Mouse (Mus musculus): ENCODE data around the gene Irak3.
"Not testable (repeated sequence)": the region's sequence is repeated elsewhere in the genome, so short reads cannot be mapped to it uniquely, and the experiment has no call there.

The Irak3 gene

GRCm38 (mm10) chr10:120162840-120163239 is 39.1 kb downstream of the Irak3 start:
- no peak for DNase-seq (ENCODE audit: low spot score)

GRCm38 (mm10) chr10:120160533-120160932 is 41.4 kb downstream of the Irak3 start:
- DNase-seq (ENCODE audit: low spot score): no peak

DNA sequence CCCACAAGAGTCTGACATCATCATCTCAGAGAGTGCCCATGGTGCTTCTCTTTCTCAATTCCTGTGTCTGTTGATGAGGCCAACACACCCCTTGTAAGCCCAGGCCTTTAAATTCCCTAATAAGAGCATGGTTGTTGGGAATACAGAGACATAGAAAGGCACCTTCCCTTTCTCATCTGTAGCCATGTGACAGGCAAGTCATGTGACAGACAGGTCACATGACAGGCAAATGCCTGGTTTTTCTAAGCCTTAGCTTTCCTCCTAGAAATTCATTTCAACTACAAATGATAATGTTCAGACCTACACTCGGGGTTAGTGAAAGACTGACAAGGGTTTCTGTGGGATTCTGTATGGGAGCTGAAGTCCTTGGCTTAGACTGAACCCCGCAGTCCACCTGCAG is 48.0 kb downstream of the Irak3 start:
- DNase-seq (ENCODE audit: low spot score): no peak

DNA sequence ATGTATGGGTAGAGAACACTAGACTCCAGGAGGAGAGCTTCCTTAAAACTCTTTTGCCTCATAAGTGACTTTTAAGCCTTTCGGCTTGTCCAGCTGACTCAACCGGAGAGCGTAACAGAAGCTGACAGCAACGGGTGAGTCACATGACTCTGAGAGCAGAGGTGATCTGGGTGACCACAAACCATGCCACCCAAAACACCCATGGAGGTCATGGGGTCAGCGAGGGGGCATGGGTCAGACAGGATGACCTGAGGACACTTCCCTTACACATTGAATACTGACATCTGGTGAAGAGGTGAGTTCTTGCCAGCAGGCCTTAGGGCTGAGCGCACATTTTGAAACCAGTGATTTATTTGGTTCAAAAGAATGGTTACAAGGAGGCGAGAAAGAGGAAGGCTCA is 50.3 kb downstream of the Irak3 start:
- DNase-seq (ENCODE audit: low spot score): no peak

- DNase-seq (ENCODE audit: low spot score): no peak
Observed at GRCm38 (mm10) chr10:120140916-120141516, 60.9 kb downstream of the Irak3 start.

DNA sequence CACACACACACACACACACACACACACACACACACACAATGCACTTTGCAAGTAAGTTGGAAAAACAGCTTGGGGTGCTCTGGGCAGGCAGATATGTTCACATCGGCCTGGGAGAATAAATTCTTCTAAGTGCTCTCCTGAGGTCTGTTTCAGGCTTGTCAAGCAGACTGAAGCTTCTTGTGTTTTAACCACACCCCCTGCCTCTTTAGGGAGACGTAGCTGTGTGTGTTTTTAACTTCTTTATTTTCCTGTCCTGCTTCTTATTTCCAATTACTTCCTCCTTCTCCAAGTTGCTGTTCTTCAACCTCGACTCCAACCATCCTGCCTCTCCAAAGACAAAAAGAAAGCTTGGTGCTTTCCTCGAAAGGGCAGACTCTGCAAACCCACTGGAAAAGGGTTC is 61.7 kb downstream of the Irak3 start:
- no peak for DNase-seq (ENCODE audit: low spot score)

DNA sequence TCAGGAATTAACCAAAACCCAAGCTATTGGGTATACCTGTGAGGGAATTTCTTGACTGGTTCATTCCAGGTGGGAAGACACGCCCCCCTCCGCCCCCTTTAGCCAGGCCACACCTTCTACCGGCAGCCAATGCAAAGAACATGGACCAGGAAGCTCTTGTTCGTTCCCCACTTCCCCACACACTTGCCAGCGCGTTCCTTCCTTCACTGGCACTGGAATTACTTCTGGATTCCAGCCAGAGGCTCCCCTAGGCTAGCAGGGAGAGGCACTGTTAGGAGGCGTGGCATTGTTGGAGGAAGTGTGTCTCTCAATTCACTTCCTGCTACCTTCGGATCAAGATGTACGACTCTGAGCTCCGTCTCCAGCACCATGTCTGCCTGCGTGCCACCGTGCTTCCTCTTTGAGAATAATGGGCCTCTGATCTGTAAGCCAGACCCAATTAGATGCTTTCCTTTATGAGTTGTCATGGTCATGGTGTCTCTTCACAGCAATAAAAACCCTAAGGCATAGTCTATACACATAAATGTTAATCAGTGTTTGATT is 65.8 kb downstream of the Irak3 start:
- DNase-seq (ENCODE audit: low spot score): no peak

DNA sequence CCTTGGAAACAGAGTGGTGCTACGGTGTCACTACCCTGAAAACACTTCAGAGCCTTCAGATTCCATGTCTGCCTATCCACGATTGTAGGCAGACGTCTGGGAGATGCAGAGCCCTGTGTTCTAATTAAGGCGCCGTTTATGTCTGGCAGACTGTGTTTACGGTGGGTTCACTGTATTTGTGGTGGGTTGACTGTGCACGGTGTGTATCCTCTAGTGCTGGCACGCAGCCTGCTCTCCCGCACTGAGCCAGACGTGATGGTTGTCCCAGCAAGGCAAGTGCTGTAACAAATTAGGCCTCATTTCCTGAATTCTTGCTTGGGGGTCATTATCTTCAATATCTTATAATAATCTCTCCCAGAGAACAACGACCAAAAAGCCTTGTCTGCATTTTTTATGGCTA is 68.2 kb downstream of the Irak3 start:
- DNase-seq (ENCODE audit: low spot score): no peak

DNA sequence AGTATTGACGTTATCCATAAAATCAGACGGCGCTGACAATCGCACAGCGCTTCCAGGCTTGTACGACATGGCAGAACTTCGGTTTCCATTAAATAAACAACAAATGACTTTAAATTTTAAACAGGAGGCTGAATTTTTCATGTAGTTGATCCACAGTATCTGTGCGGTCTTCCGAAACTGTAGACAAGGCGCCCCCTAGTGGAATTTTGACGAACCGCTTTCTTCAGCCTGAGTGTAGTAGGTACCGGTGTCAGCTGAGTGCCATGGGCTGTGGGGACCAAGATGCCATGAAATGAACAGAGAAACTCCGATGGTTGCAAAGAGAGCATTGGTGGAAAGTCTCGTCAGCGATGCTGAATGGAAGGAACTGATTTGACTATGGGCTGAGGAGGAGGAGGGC is 71.3 kb downstream of the Irak3 start:
- DNase-seq (ENCODE audit: low spot score): peak; percentile 24

DNA sequence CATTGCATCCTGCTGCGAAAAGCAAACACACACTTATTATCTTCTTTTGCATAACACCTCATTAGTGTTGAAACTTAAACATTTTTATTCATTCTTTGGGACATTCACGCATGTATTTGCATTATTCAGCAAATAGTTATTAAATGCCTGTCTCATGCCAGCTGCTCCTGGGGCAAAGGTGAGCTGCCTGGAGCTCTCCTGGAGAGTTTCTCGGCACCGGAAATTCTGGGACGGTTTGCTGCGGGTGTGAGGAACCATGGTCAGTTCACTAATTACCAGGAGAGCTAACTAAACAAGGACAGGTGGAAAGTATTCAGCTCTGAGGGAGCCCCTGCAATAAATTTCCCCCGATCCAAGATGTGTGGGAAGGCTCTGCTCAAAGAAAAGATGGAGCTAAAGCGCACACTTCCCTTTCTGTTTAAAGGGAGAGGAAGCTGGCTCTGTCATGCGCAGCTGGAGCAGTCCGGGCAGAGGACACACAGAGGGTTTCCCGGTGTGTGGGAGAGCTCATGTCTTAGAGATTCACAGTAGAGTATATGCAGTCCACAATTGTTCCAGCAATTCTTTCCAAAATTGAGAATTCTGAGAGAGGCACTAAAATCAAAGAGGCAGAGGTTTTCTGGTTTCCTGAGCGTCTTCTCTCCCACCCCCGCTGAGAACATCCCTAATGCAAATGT is 73.2 kb downstream of the Irak3 start:
- DNase-seq (ENCODE audit: low spot score): no peak

DNA sequence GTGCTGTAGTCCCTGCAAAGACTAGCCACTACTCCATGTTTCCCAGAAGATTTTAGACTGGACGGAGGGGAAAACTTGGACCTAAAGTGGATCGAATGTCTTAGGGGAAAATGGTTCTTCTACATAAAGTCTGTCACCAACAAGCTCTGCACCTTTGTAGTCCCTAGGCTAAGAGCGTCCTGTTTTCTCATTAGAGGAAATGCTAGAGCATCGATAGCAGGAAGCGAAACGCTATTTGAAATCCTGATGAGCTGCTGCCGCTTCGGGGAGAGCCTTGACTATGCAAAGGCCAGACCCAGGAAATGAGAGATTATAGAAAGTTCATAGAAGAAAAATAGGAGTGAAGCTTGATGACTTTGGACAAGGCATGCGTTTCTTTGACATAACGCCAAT is 76.5 kb downstream of the Irak3 start:
- DNase-seq (ENCODE audit: low spot score): no peak

GRCm38 (mm10) chr10:120124801-120125464 is 77.0 kb downstream of the Irak3 start:
- DNase-seq (ENCODE audit: low spot score): peak; percentile 84

DNA sequence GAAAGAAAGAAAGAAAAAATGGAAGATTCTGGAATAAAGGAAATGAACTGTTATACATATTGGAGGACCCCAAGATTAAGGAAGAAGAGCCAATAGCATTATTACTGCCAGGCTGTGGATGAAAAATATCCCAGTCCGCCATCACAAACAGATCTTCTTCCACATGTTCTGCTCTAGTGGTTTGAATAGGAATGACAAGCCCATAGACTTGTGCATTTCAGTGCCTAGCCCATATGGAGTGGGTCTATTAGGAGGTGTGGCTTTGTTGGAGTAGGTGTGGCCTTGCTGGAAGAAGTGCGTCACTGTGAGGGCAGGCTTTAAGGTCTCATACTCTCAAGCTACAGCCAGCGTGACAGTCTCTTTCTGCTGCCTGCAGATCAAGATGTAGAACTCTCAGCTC is 78.2 kb downstream of the Irak3 start:
- DNase-seq (ENCODE audit: low spot score): no peak

- DNase-seq (ENCODE audit: low spot score): no peak
Observed at GRCm38 (mm10) chr10:120115249-120115648, 86.7 kb downstream of the Irak3 start.

- no peak for DNase-seq (ENCODE audit: low spot score)
Observed at GRCm38 (mm10) chr10:120114493-120114892, 87.4 kb downstream of the Irak3 start.

- DNase-seq (ENCODE audit: low spot score): no peak
Observed at GRCm38 (mm10) chr10:120113980-120114379, 88.0 kb downstream of the Irak3 start.

- DNase-seq (ENCODE audit: low spot score): not testable (repeated sequence)
Observed at GRCm38 (mm10) chr10:120113482-120113881, 88.4 kb downstream of the Irak3 start.

- peak; percentile 98 for DNase-seq (ENCODE audit: low spot score)
Observed at GRCm38 (mm10) chr10:120112507-120113396, 89.2 kb downstream of the Irak3 start, which contains the start of gene Helb. Helb (minus strand) TSS chr10:120112987.

DNA sequence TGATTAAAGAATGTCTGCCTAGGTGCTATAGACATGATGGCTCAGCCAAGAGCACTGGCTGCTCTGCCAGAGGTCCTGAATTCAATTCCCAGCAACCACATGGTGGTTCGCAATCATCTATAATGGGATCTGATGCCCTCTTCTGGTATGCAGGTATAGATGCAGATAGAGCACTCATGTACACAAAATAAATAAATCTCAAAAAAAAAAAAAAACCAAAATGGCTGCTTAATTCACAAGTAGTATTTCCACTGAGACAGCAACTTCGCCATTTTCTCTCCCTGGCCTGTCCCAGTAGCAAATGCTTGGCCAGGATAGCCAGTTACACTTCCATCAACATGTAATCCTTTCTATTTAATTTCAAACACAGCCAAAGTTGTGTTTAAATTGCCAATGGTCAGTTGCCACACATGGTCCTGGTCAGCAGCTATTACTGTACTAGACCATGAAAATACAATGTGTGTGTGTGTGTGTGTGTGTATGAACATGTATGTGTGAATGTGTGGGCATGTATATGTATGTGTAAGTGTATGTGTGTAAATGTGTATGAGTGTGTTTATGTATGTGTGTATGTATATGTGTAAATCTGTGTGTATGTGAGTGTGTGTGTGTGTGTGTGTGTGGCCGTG is 90.1 kb downstream of the Irak3 start:
- no peak for DNase-seq (ENCODE audit: low spot score)

- DNase-seq (ENCODE audit: low spot score): no peak
Observed at GRCm38 (mm10) chr10:120100806-120101205, 101.1 kb downstream of the Irak3 start.

DNA sequence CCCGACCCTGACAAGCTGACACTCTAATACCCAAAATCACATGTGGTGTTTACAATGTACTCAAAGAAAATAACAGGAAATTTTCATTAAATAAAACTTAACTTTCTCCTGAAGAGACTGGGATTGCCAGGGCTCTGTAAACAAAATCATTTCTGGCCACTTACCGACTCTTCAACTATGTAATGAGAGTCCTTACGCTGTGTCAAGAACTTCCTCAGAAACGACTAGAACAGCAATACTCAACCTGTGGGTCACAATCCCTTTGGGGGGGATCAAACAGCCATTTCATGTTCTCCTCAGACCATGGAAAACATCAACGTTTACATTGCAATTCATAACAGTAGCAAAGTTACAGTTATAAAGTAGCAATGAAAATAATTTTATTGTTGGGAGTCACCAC is 104.4 kb downstream of the Irak3 start:
- DNase-seq (ENCODE audit: low spot score): no peak

- DNase-seq (ENCODE audit: low spot score): no peak
Observed at GRCm38 (mm10) chr10:120095716-120096115, 106.2 kb downstream of the Irak3 start.

Data from urinary bladder, postnatal 25 days (tissue).